Mouse (Mus musculus) liver, postnatal 0 days (tissue): ENCODE measurements at regions not wholly inside any gene's neighbourhood (a gene's known extent, or its start where the extent isn't known, plus 50 kb on each side); places are given as distances from the start of the nearest gene placed in this dataset.

Experiments
- CTCF ChIP-seq: sonication (generic); IDR thresholded peaks from 2 replicates; pipeline ENCODE4 v1.5.1; 2016; ENCODE audit warnings: antibody characterized with exemption, low read depth
- EP300 ChIP-seq: IDR thresholded peaks from 2 replicates; pipeline ENCODE4 v1.6.1; 2016; ENCODE audit warnings: antibody characterized with exemption, low read depth, mild to moderate bottlenecking

GRCm38 (mm10) chr1:163143113-163143512 is 57.6 kb upstream of the Mroh9 start:
- TF ChIP-seq CTCF (no peak), EP300 (no peak)
